Mouse (Mus musculus): ENCODE measurements around the gene Tmem117. TPM values are rescaled to one million over a fixed set of nuclear protein-coding genes. Genes with fewer than 3 reads are reported as not detected.

Tmem117 gene
- polyA plus RNA-seq, 1 experiment from 2014 or later = 12.3 TPM

DNA sequence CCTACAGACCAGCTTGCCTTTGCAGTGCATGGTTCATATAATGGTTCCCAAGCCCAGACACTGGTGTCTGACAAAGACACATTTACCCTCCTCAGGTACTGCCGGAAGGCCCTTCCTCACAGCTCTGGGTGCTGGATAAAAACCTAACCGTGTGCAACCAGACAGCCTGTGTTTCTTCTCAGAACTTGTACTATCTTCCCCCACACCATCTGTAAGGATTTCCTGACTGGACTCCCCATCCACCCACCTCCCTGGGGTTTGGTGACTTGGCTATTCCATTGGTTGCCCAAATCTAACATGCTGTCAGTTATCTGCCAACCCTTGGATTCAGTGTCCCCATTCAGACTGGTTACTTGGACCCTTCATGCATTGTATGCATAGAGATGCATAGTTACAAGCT is 232.1 kb downstream of the Tmem117 start:
- Histone ChIP-seq H3K27me3 (replicated peaks) (no peaks in the 10 kb centered on the region), H3K36me3 (replicated peaks) (no peaks in the 10 kb centered on the region), H3K4me3 (no peak overlapping the region), H3K9ac (no peak overlapping the region), H3K4me2 (no peak overlapping the region), H3K4me1 (peaks cover 13% of the 10 kb centered on the region), H3K27ac (no peak overlapping the region), H3K9me3 (no peaks in the 10 kb centered on the region)
- no peak for ATAC-seq (replicated peaks)
- 99% methylated on average over 2 of the region's 2 CpGs for WGBS

GRCm38 (mm10) chr15:94864134-94864533 is 235.1 kb downstream of the Tmem117 start:
- Histone ChIP-seq H3K4me2 (no peak overlapping the region), H3K9ac (no peak overlapping the region), H3K4me1 (peaks cover 10% of the 10 kb centered on the region), H3K27me3 (replicated peaks) (no peaks in the 10 kb centered on the region), H3K27ac (peak overlapping the region; percentile 65), H3K9me3 (no peaks in the 10 kb centered on the region), H3K4me3 (no peak overlapping the region), H3K36me3 (replicated peaks) (no peaks in the 10 kb centered on the region)
- peak; percentile 78 for ATAC-seq (replicated peaks)
- 20% methylated on average over 1 of the region's 1 CpGs for WGBS

DNA sequence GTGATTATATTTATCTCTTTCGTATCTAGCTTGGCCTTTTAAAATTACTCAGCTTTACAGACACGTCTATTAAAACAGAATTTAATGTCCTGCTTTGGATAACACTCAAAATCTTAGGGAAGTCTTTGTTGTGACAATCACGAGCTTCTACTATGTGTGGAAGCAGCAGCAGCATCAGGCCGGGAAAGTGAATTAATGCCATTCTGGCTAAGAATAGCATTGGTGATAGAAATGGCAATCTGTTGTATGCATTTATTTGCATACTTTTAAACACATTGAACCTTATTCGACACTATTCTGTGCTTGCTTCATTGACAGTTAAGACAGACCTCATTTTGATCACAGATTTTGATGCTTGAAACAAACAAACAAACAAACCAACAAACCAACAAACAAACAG is 239.3 kb downstream of the Tmem117 start:
- Histone ChIP-seq H3K4me3 (no peak overlapping the region), H3K4me2 (no peak overlapping the region), H3K27ac (no peak overlapping the region), H3K4me1 (peaks cover 10% of the 10 kb centered on the region), H3K9ac (no peak overlapping the region), H3K27me3 (replicated peaks) (no peaks in the 10 kb centered on the region), H3K36me3 (replicated peaks) (no peaks in the 10 kb centered on the region), H3K9me3 (no peaks in the 10 kb centered on the region)
- no peak for ATAC-seq (replicated peaks)
- 47% methylated on average over 5 of the region's 5 CpGs for WGBS

DNA sequence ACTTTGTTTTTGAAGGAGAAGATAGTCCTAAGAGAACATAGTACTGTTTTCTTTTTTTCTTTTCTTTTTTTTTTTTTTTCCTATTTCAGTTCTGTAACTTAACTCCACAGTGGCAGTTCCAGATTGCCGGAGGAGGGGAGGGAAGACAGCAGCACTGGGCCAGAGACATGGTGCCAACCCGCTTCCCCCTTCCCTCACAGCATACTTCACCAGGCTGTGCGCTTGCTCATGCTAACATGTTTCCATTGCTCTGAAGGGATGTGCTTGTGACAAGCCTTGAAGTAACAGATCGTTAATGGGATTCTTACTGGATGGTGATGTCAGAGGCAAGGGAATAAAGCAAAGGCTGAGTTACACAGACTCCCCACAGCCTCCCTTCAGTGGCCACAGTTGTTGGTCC is 256.0 kb downstream of the Tmem117 start:
- Histone ChIP-seq H3K27ac (no peak overlapping the region), H3K4me3 (no peak overlapping the region)
- 66% methylated on average over 4 of the region's 4 CpGs for WGBS

GRCm38 (mm10) chr15:94893201-94893600 is 264.2 kb downstream of the Tmem117 start:
- no peak overlapping the region for H3K9ac ChIP-seq
- H3K4me3 ChIP-seq = no peak overlapping the region
- no peak overlapping the region for H3K4me2 ChIP-seq
- H3K36me3 ChIP-seq (replicated peaks) = no peaks in the 10 kb centered on the region
- no peaks in the 10 kb centered on the region for H3K27me3 ChIP-seq (replicated peaks)
- no peaks in the 10 kb centered on the region for H3K9me3 ChIP-seq
- H3K4me1 ChIP-seq = peaks cover 13% of the 10 kb centered on the region
- no peak for ATAC-seq (replicated peaks)
- WGBS = 75% methylated on average over 1 of the region's 1 CpGs
- no peak overlapping the region for H3K27ac ChIP-seq

More for the DNA sequence above, 256.0 kb downstream of the Tmem117 start:
- Histone ChIP-seq H3K4me1 (no peaks in the 10 kb centered on the region; the same call in 1 of the 2 replicates), H3K36me3 (replicated peaks) (no peaks in the 10 kb centered on the region), H3K4me2 (no peak overlapping the region), H3K27me3 (replicated peaks) (no peaks in the 10 kb centered on the region), H3K9ac (no peak overlapping the region), H3K9me3 (no peaks in the 10 kb centered on the region)
- no peak for ATAC-seq (replicated peaks)

GRCm38 (mm10) chr15:94894086-94894485 is 265.1 kb downstream of the Tmem117 start:
- no peak overlapping the region for H3K4me2 ChIP-seq
- peaks cover 13% of the 10 kb centered on the region for H3K4me1 ChIP-seq
- WGBS = 14% methylated on average over 5 of the region's 5 CpGs
- no peak for ATAC-seq (replicated peaks)
- H3K27ac ChIP-seq = no peak overlapping the region
- H3K9ac ChIP-seq = no peak overlapping the region
- no peak overlapping the region for H3K4me3 ChIP-seq
- no peaks in the 10 kb centered on the region for H3K36me3 ChIP-seq (replicated peaks)
- H3K9me3 ChIP-seq = no peaks in the 10 kb centered on the region
- no peaks in the 10 kb centered on the region for H3K27me3 ChIP-seq (replicated peaks)

- peaks cover 13% of the 10 kb centered on the region for H3K4me1 ChIP-seq
- no peak overlapping the region for H3K9ac ChIP-seq
- WGBS = 92% methylated on average over 11 of the region's 11 CpGs
- ATAC-seq (replicated peaks) = no peak
- no peaks in the 10 kb centered on the region for H3K27me3 ChIP-seq (replicated peaks)
- H3K36me3 ChIP-seq (replicated peaks) = no peaks in the 10 kb centered on the region
- no peak overlapping the region for H3K4me3 ChIP-seq
- no peaks in the 10 kb centered on the region for H3K9me3 ChIP-seq
- H3K4me2 ChIP-seq = no peak overlapping the region
- no peak overlapping the region for H3K27ac ChIP-seq
Observed at GRCm38 (mm10) chr15:94895681-94896080, 266.6 kb downstream of the Tmem117 start.

DNA sequence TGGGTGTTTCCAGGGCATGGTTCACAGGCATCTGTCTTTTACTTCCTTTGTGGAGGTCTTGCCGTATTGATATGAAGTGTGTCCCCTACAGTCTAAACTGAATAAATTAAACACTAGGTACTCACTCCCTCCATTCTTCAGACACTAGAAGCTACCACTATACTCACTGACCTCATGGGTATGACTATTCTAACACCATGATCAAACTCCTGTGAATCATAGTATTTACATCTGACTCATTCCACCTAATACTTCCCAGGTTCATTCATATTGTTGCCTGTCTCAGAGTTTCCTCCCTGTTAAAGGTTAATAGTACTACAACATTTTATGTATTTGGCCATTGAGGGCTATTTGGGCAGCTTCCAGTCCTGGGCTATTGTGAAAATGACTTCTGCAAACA is 274.2 kb downstream of the Tmem117 start:
- Histone ChIP-seq H3K9ac (no peak overlapping the region), H3K9me3 (no peaks in the 10 kb centered on the region), H3K27me3 (replicated peaks) (no peaks in the 10 kb centered on the region), H3K36me3 (replicated peaks) (no peaks in the 10 kb centered on the region), H3K27ac (no peak overlapping the region), H3K4me3 (no peak overlapping the region), H3K4me1 (no peaks in the 10 kb centered on the region), H3K4me2 (no peak overlapping the region)
- ATAC-seq (replicated peaks) = no peak
- 71% methylated on average over 1 of the region's 1 CpGs for WGBS

DNA sequence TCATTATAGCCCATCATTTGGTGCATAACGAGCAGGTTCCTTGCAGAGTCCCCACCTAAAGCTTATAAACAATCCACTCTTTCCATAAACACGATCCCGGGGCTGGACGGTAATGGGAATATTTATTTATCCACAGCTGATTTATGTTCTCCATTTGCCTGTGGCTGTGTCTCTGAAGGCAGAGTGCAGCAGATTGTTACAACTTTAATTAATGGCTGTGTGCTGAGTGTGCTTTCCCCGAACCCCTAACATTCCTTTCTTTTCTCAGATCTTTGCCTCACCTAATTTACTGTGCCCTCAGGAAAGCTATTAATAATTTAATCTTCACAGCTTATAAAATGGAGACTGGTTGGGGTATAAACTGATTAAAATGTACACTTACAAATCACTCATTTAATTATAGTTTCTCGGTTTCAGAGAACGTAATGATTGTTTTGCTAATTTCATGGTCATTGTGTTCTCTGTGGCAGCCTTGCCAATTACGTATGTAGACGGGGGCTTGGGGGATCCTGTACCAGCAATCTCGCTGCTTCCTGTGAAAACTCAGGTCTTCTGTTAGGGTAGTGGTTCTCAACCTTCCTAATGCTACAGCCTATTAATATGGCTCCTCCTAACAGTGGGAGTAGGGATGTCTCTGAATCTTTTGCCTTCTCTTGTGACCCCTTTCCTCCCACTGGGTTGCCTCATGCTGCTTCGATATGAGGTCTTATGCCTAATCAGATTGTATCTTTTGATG is 275.8 kb downstream of the Tmem117 start:
- H3K9me3 ChIP-seq = no peaks in the 10 kb centered on the region
- WGBS = 43% methylated on average over 11 of the region's 11 CpGs
- no peaks in the 10 kb centered on the region for H3K36me3 ChIP-seq (replicated peaks)
- H3K4me3 ChIP-seq = no peak overlapping the region
- H3K9ac ChIP-seq = no peak overlapping the region
- ATAC-seq (replicated peaks) = no peak
- H3K27me3 ChIP-seq (replicated peaks) = no peaks in the 10 kb centered on the region
- H3K4me1 ChIP-seq = no peaks in the 10 kb centered on the region
- no peak overlapping the region for H3K27ac ChIP-seq
- H3K4me2 ChIP-seq = no peak overlapping the region

- WGBS = 6% methylated on average over 1 of the region's 1 CpGs
Observed at GRCm38 (mm10) chr15:94921672-94922071, 292.6 kb downstream of the Tmem117 start.

GRCm38 (mm10) chr15:94927986-94928385 is 299.0 kb downstream of the Tmem117 start:
- Histone ChIP-seq H3K9ac (no peak overlapping the region), H3K4me2 (no peak overlapping the region), H3K4me3 (no peak overlapping the region), H3K27ac (no peak overlapping the region), H3K27me3 (replicated peaks) (no peaks in the 10 kb centered on the region), H3K4me1 (no peaks in the 10 kb centered on the region), H3K36me3 (replicated peaks) (no peaks in the 10 kb centered on the region), H3K9me3 (no peaks in the 10 kb centered on the region)
- WGBS = 70% methylated on average over 5 of the region's 5 CpGs
- no peak for ATAC-seq (replicated peaks)

More at GRCm38 (mm10) chr15:94921672-94922071, 292.6 kb downstream of the Tmem117 start:
- Histone ChIP-seq H3K4me3 (no peak overlapping the region), H3K4me2 (no peak overlapping the region), H3K27me3 (replicated peaks) (no peaks in the 10 kb centered on the region), H3K9me3 (no peaks in the 10 kb centered on the region), H3K36me3 (replicated peaks) (no peaks in the 10 kb centered on the region), H3K4me1 (no peaks in the 10 kb centered on the region), H3K9ac (no peak overlapping the region), H3K27ac (no peak overlapping the region)
- no peak for ATAC-seq (replicated peaks)

DNA sequence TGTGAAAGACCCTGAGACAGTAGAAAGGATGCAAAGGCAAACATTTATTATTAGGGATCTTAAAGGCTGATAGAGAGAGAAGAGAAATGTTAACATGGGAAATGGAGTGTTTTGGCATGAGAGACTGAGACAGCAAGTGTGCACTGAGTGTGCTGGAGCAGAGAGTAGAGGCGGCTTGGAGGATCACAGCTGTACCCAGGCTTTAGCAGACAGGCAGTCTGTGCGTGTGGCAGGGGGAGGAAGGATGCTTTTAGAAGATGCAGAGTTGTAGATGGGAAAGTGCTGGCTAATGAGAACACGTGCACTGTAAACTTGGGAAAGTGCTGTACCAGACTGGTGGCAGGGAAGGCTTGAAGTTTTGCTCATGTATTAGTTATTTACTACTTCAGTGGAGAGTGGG is 301.7 kb downstream of the Tmem117 start:
- 47% methylated on average over 3 of the region's 3 CpGs for WGBS
- ATAC-seq (replicated peaks) = no peak
- Histone ChIP-seq H3K4me3 (no peak overlapping the region), H3K4me1 (no peaks in the 10 kb centered on the region), H3K27me3 (replicated peaks) (no peaks in the 10 kb centered on the region), H3K9me3 (no peaks in the 10 kb centered on the region), H3K27ac (no peak overlapping the region), H3K9ac (no peak overlapping the region), H3K36me3 (replicated peaks) (no peaks in the 10 kb centered on the region), H3K4me2 (no peak overlapping the region)

DNA sequence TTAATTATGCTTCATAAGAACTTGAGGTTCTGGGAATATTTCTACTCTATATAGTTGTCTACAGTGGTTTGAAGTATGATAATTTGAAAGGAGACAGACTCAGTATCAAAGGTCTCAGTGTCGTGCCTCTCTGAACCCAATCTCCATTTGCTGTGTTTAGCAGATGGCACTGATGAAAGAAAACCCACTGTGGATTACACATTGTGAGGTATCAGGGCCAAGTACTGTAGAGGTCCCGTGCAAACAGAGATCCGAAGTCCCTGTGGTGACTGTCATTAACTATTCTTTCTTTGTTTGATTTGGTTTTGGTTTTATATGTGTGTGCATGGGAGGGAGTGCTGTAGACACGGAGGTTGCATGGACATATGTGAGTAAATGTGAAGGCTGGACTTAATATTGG is 304.0 kb downstream of the Tmem117 start:
- Histone ChIP-seq H3K4me3 (no peak overlapping the region), H3K36me3 (replicated peaks) (no peaks in the 10 kb centered on the region), H3K27ac (no peak overlapping the region), H3K9ac (no peak overlapping the region), H3K9me3 (no peaks in the 10 kb centered on the region), H3K27me3 (replicated peaks) (no peaks in the 10 kb centered on the region), H3K4me1 (no peaks in the 10 kb centered on the region), H3K4me2 (no peak overlapping the region)
- 55% methylated on average over 4 of the region's 4 CpGs for WGBS
- ATAC-seq (replicated peaks) = no peak
